Mouse (Mus musculus) regulatory T cell (primary cell): Measurements from ENCODE around the gene Eya3.
"Not testable (repeated sequence)": the region's sequence is repeated elsewhere in the genome, so short reads cannot be mapped to it uniquely, and the experiment has no call there.

ENCODE experiments used
- in situ Hi-C: fragments of 300-600 bp; cut with MboI, MseI; formaldehyde crosslinking; loops from one replicate; pipeline ENCODE4 v1.15.1; 2025; ENCODE audit warnings: high pct_unique_total_duplicates

Gene Eya3

DNA sequence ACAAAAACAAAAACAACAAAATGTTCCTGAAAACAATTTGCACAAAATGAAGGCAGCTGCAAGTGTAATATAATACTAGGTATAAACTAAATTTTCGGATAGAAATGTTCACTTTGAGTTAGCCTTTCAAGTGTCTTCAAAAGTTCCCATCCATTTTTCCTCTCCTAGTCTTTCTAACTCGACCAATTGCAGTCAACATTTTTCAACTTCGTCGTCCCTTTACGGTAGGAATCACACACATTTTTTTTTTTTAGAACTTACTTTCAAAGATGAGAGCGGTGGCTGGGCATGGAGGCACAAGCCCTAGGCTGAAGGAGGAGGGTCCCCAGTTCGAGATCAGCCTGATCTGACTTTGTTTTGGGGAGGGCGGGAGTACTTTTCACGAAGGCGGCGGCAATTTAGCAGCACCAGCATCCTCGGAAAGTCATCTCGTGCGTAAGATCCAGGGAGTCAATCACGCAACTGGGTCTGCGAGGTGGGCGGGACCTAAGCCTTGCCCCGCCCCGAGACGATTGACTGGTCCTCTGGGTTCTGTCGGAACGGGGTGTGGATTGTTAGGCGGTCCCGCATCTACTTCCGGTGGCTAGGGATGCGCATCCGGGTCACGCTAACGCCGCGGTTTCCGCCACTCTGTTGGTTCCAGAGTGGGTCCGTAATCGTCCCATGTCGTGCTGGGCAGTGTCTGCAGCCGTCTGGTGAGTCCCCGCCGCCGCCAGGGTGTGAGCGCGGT lies at the start of gene Eya3:
Gene Eya3, plus strand, starts transcription at position 527 of the 730 bp plus-strand sequence.
- in situ Hi-C loops, result no loop called here

GRCm38 (mm10) chr4:132590642-132591041 lies 48.1 kb upstream of the Eya3 start:
- in situ Hi-C loops, result no loop called here

DNA sequence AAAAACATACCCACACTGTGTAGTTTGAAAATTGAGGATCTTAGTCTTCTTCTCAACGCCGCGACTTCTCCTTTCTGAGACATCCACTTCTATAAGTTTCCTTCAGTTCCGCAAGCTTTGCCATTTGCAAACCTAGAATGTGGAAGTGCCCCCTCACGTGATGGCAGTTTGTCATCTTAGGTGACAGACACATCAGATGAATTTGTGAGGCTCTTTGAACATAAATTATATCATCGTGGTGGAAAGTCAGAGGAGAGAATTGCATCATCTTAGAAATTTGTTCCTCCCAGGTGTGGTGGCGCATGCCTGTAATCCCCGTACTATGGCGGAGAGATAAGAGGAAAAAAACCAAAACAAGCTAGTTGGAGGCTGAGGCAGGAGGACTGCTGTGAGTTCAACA lies 45.8 kb upstream of the Eya3 start:
- in situ Hi-C loops, result no loop called here

GRCm38 (mm10) chr4:132594191-132594590 lies 44.6 kb upstream of the Eya3 start:
- in situ Hi-C loops, result no loop called here

GRCm38 (mm10) chr4:132598861-132599260 lies 39.9 kb upstream of the Eya3 start:
- in situ Hi-C loops, result no loop called here

GRCm38 (mm10) chr4:132599764-132600163 lies 39.0 kb upstream of the Eya3 start:
- in situ Hi-C loops, result no loop called here

GRCm38 (mm10) chr4:132600465-132600864 lies 38.3 kb upstream of the Eya3 start:
- in situ Hi-C loops, result no loop called here

- in situ Hi-C loops, result not testable (repeated sequence)
Measured at GRCm38 (mm10) chr4:132601242-132601641, 37.5 kb upstream of the Eya3 start.

DNA sequence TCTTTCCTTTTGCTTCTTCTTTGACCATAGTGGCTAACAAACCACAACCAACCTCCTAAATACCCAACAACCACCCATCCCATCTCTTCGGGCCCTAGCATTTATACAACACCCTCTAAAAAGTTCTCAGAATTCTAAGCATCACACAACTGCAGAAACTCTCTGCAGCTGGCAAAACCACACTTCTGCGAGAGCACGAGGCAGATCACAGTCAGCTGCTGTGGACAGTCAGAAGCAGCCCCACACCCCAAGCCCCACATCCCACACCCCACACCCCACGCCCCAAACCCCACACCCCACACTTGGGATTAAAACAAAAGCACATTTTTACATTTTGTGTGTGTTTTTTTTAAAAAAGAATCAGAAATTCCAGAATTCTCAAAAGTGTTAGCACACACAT lies 35.3 kb upstream of the Eya3 start:
- in situ Hi-C loops, result no loop called here

GRCm38 (mm10) chr4:132605816-132606215 lies 33.0 kb upstream of the Eya3 start:
- in situ Hi-C loops, result loop anchor here (5.0 kb wide), 1 partner anchor 49 kb away; no protein-coding TSS in a partner anchor

- in situ Hi-C loops, result loop anchor here (5.0 kb wide), 1 partner anchor 51 kb away; no protein-coding TSS in a partner anchor
Measured at GRCm38 (mm10) chr4:132608147-132608546, 30.6 kb upstream of the Eya3 start.

- in situ Hi-C loops, result no loop called here
Measured at GRCm38 (mm10) chr4:132610301-132610984, 28.3 kb upstream of the Eya3 start.

- in situ Hi-C loops, result no loop called here
Measured at GRCm38 (mm10) chr4:132611320-132611719, 27.5 kb upstream of the Eya3 start.

DNA sequence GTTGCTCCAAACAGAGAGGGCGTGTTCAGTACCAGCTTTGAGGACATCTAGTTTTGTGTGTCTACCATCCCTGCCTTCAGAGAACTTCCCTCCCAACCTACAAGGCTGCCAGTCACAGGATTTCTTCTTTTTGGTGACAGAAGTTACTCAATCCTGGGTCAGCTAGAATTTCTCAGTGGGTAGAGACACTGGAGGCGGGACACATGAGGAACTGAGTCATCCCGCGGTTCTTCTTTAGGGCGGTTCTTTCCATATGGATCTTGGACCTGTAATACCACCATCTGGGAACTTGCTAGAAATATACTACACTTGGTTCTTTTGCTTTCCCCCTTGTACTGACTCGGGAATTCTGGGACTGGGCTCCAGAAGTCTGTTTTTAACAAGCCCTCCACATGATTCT lies 20.9 kb upstream of the Eya3 start:
- in situ Hi-C loops, result no loop called here

DNA sequence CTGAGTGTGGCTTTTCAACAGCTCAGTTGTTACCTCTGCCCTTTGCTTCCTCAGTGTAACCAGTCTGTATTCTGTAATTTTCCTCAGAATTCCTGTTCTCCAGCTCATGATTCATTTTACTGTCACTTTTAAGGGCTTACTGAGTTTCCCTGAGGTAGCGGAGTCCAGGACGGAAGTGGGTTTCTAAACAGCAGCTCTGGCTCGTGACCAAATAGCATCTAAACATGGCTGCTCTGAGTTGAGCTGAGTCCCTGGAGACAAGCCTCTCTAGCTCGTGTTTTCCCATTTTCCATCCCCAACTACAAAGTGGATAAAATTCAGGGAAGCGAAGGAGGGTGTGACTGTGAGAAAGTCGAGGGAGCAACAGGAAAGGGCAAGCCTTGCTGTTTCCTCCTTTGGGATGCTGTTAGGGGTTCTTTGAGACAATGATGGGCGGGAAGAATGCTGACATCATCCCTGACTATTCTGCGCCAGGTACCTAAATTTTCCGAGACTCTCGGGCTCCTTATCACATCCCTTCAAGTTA lies 19.9 kb upstream of the Eya3 start:
- in situ Hi-C loops, result no loop called here

DNA sequence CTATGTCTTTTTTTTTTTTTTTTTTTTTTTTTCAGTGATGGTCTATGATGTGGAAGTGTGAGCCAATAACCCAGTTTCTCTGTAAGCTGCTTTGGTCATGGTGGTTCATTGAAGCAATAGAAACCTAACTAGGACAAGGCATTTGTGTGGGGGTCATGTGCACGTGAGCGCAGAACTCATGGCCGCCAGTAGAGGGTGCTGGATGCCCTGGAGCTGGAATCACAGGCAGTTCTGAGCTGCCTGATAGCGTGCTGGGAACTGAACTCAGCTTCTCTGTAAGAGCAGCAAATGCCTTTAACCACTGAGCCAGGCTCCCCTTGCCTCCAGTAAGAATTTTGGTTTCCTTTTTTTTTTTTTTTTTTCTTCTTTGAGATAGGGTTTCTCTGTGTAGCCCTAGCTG lies 18.7 kb upstream of the Eya3 start:
- in situ Hi-C loops, result no loop called here

DNA sequence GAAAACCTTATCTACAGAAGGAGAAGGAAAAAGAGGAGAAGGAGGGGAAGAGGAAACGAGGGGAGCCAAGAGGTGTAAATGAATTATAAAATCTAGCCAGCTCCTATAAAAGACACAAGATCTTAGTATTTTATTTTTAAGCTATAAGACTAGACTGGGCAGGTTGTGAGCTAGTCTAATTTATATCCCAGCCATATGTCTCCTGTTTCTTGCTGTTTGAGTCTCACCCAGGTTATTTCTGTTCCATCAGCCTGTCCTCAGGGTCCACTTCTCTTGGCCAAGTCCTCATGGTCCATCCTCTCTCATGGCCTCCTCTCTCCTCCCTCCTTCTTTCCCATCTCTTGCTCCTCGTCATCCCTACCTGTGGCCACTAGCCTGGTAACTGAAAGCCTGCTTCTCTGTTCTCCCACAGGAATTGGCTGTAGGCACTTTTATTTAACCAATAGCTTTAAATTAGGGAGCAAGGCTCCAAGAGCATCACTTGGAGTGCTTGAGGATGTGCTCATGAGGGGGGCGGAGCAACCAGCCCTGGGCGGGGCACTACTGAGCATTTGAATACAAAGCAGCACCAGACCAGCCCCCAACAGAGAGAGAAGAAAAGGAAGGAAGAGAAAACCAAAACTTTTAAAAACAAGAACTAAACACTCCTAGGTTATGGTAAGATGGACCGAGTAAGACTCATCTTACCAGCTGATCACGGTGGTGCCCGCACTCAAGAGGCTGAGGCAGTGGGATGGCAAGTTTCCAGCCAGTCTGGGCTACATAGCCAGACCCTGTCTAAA lies 17.3 kb upstream of the Eya3 start:
- in situ Hi-C loops, result no loop called here

GRCm38 (mm10) chr4:132624034-132624657 lies 14.6 kb upstream of the Eya3 start:
- in situ Hi-C loops, result no loop called here

- in situ Hi-C loops, result no loop called here
Measured at GRCm38 (mm10) chr4:132628830-132629229, 10.0 kb upstream of the Eya3 start.

DNA sequence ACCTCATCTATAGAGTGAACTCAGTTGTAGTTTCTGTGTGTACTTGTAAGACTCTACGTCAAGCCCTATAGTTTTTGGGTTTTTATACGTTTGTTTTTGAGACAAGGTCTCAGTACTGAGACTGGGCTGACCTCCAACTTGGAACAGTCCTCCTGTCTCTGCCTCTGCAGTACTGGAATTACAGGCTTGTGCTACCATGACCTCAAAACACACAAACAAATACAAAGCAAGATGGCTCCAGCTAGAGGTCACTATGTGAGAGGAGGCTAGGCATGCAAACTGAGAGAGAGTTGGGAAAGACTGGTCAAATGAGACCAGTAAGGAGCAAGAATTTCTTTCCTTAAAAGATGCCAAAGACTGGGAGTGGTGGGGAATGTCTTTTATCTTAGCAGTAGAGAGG lies 2.8 kb upstream of the Eya3 start:
- in situ Hi-C loops, result no loop called here

DNA sequence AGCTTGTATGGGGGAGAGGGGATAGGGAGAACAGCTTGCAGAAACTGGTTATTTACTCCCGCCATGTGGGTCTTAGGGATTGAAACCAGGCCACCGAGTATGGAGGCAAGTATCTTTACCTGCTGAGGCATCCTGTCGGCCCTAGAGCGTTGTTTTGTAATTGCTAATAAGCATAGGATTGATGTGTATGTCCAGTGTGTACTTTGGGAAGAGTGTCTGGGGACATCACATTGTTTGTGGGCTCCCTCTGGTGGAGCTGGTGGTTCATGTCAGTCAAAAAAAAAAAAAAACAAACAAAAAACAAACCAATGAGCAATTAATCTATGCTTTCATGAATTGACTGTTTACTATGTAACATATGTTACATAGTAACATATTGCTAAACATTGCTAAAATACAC lies 2.2 kb upstream of the Eya3 start:
- in situ Hi-C loops, result no loop called here
